Mouse (Mus musculus): ENCODE results near the gene Myo7a. TPM values are rescaled to one million over a fixed set of nuclear protein-coding genes. Genes with fewer than 3 reads are reported as not detected.

Myo7a gene
- polyA plus RNA-seq, 1 experiment = 98.0 TPM

DNA sequence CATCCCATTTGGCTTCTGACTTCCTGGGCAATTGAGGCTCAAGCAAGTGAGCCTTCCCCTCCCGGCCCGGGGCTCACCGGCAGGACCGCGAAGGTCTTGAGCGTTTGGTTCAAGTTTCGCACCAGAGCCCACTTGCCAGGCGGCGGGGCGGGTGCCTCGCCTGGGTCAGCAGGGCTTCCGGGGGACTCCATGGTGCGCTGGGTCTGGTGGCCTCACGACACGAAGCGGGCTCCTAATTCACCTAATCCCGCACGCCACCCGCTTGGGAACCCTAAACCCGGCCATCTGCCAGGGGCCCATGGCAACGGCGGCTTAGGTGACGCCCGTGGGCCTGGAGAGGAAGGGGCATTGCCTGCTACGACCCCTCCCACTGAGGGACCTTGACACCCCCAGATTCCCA lies 8.1 kb downstream of the Myo7a start:
- Histone ChIP-seq H3K27me3 (ENCODE audit: control insufficient read depth, insufficient read depth, low read length) (no peaks in the 10 kb centered on the region), H3K4me3 (ENCODE audit: control insufficient read depth, low read depth, low read length) (peak overlapping the region; percentile 52), H3K36me3 (ENCODE audit: control insufficient read depth, insufficient read depth, low read length) (no peaks in the 10 kb centered on the region), H3K4me1 (ENCODE audit: control insufficient read depth, insufficient read depth, low read length) (peaks cover 6% of the 10 kb centered on the region), H3K27ac (ENCODE audit: control insufficient read depth, insufficient read depth, low read depth, low read length) (peak overlapping the region; percentile 50; the same call in 1 of the 2 replicates)
- TF ChIP-seq POLR2A (IDR thresholded peaks at IDR 0.05; ENCODE audit: control insufficient read depth, low read depth, low read length) (no peak), CTCF (IDR thresholded peaks at IDR 0.05; ENCODE audit: control insufficient read depth, insufficient read depth, insufficient replicate concordance, low read depth, low read length) (no peak)

GRCm38 (mm10) chr7:98109771-98110170 lies 9.6 kb downstream of the Myo7a start:
- no peak for TF ChIP-seq CTCF (IDR thresholded peaks at IDR 0.05; ENCODE audit: control insufficient read depth, insufficient read depth, insufficient replicate concordance, low read depth, low read length)
- no peak for TF ChIP-seq POLR2A (IDR thresholded peaks at IDR 0.05; ENCODE audit: control insufficient read depth, low read depth, low read length)
- Histone ChIP-seq H3K27me3 (ENCODE audit: control insufficient read depth, insufficient read depth, low read length) (no peaks in the 10 kb centered on the region), H3K4me1 (ENCODE audit: control insufficient read depth, insufficient read depth, low read length) (peaks cover 6% of the 10 kb centered on the region), H3K36me3 (ENCODE audit: control insufficient read depth, insufficient read depth, low read length) (no peaks in the 10 kb centered on the region), H3K27ac (ENCODE audit: control insufficient read depth, insufficient read depth, low read depth, low read length) (no peak overlapping the region), H3K4me3 (ENCODE audit: control insufficient read depth, low read depth, low read length) (no peak overlapping the region)

- TF ChIP-seq CTCF (IDR thresholded peaks at IDR 0.05; ENCODE audit: control insufficient read depth, insufficient read depth, insufficient replicate concordance, low read depth, low read length) (no peak), POLR2A (IDR thresholded peaks at IDR 0.05; ENCODE audit: control insufficient read depth, low read depth, low read length) (no peak)
- Histone ChIP-seq H3K27me3 (ENCODE audit: control insufficient read depth, insufficient read depth, low read length) (no peaks in the 10 kb centered on the region), H3K4me1 (ENCODE audit: control insufficient read depth, insufficient read depth, low read length) (peaks cover 5% of the 10 kb centered on the region), H3K36me3 (ENCODE audit: control insufficient read depth, insufficient read depth, low read length) (no peaks in the 10 kb centered on the region), H3K27ac (ENCODE audit: control insufficient read depth, insufficient read depth, low read depth, low read length) (no peak overlapping the region), H3K4me3 (ENCODE audit: control insufficient read depth, low read depth, low read length) (no peak overlapping the region)
Observed at GRCm38 (mm10) chr7:98108636-98109430, 10.5 kb downstream of the Myo7a start.

GRCm38 (mm10) chr7:98106272-98106671 lies 13.1 kb downstream of the Myo7a start:
- TF ChIP-seq CTCF (IDR thresholded peaks at IDR 0.05; ENCODE audit: control insufficient read depth, insufficient read depth, insufficient replicate concordance, low read depth, low read length) (no peak), POLR2A (IDR thresholded peaks at IDR 0.05; ENCODE audit: control insufficient read depth, low read depth, low read length) (no peak)
- no peak overlapping the region for H3K4me3 ChIP-seq (ENCODE audit: control insufficient read depth, low read depth, low read length)
- H3K36me3 ChIP-seq (ENCODE audit: control insufficient read depth, insufficient read depth, low read length) = no peaks in the 10 kb centered on the region
- no peaks in the 10 kb centered on the region for H3K27me3 ChIP-seq (ENCODE audit: control insufficient read depth, insufficient read depth, low read length)
- no peak overlapping the region for H3K27ac ChIP-seq (ENCODE audit: control insufficient read depth, insufficient read depth, low read depth, low read length)
- H3K4me1 ChIP-seq (ENCODE audit: control insufficient read depth, insufficient read depth, low read length) = peaks cover 16% of the 10 kb centered on the region

DNA sequence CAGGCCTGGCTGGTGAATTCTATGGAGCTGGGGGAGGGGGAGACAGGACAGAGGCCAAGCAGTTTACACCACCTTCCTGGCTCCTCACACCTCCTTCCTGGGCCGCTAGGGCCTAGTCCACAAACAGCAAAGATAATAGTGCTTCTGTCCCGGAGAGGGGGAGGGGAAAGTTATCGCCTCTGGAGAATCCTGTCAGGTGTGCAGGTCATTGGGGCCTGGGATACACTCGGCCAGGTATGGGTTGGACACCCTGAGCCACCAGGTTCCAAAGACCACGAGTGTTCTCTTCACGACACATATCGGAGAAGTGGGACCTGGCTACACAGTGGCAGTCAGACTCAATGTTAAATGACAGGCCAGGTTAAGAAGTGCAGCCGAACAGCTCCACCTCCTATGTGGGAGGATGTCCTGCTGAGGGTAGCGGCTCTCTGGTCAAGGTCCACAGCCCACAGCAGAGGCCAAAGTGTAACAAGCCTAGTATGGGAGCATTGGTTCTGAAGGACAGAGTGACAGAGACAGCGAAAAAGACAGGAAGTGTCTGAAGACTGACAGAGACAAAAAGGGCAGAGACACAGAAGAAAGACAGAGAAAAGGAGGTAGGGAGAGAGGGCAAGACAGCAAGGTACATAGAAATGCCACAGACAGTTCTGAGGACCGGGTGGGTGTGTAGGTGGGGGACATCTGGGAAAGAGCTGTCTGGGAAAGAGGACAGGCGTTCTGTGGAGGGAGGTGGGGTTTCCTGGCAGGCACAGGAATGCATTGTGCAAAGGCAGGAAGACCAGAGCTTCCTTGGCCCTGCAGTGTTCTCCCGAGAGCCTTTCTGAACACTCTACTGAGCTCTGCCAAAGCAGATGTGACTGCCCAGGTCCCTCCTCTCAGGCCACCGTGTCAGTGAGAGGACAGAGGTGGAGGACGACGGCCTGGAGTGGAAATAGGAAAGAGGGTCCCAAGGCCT lies 14.6 kb downstream of the Myo7a start:
- H3K27ac ChIP-seq (ENCODE audit: control insufficient read depth, insufficient read depth, low read depth, low read length) = peak overlapping the region; percentile 22; the same call in 1 of the 2 replicates
- H3K4me1 ChIP-seq (ENCODE audit: control insufficient read depth, insufficient read depth, low read length) = peaks cover 15% of the 10 kb centered on the region
- no peaks in the 10 kb centered on the region for H3K36me3 ChIP-seq (ENCODE audit: control insufficient read depth, insufficient read depth, low read length)
- H3K27me3 ChIP-seq (ENCODE audit: control insufficient read depth, insufficient read depth, low read length) = no peaks in the 10 kb centered on the region
- TF ChIP-seq CTCF (IDR thresholded peaks at IDR 0.05; ENCODE audit: control insufficient read depth, insufficient read depth, insufficient replicate concordance, low read depth, low read length) = no peak
- no peak overlapping the region for H3K4me3 ChIP-seq (ENCODE audit: control insufficient read depth, low read depth, low read length)

GRCm38 (mm10) chr7:98103942-98104292 lies 15.4 kb downstream of the Myo7a start:
- H3K27me3 ChIP-seq (ENCODE audit: control insufficient read depth, insufficient read depth, low read length) = no peaks in the 10 kb centered on the region
- H3K4me3 ChIP-seq (ENCODE audit: control insufficient read depth, low read depth, low read length) = no peak overlapping the region
- H3K4me1 ChIP-seq (ENCODE audit: control insufficient read depth, insufficient read depth, low read length) = peaks cover 15% of the 10 kb centered on the region
- TF ChIP-seq POLR2A (IDR thresholded peaks at IDR 0.05; ENCODE audit: control insufficient read depth, low read depth, low read length) (no peak), CTCF (IDR thresholded peaks at IDR 0.05; ENCODE audit: control insufficient read depth, insufficient read depth, insufficient replicate concordance, low read depth, low read length) (no peak)
- no peaks in the 10 kb centered on the region for H3K36me3 ChIP-seq (ENCODE audit: control insufficient read depth, insufficient read depth, low read length)
- H3K27ac ChIP-seq (ENCODE audit: control insufficient read depth, insufficient read depth, low read depth, low read length) = no peak overlapping the region
